Mouse (Mus musculus) kidney, adult 2 months (tissue): Measurements from ENCODE around the gene Cenpf.

Source experiments
- CTCF ChIP-seq: fragments of 200-500 bp; conservative IDR thresholded peaks from 2 replicates; pipeline ENCODE4 v1.5.1; 2011; ENCODE audit warnings: low read depth, mild to moderate bottlenecking, control low read depth, low read length, moderate library complexity, mixed read lengths; ENCODE audit not compliant: insufficient read depth, insufficient read length
- POLR2A ChIP-seq: fragments of 200-500 bp; IDR thresholded peaks from one replicate; pipeline ENCODE4 v1.6.1; 2011; ENCODE audit warnings: low read depth, low read length, control low read depth

DNA sequence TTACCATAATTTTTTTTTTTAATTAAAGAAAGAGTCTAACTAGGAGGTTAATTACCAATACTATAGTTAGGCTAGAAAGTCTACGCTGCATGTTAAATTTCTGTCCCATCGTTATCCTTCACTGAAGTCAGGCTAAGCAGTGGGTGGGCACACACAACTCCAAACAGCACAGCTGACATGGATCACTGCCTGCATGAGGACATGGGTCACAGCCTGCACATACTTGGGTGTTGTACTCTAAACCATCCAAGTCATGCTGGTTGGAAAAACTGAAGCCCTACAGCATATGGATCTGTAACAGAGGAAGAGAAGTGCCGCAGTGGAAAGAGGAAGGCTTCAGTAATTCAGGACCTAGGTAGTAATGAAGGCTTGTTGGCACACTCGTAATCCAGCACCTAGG, 76.1 kb downstream of the Cenpf start:
- TF ChIP-seq POLR2A (no peak), CTCF (no peak)
